Mouse (Mus musculus) stomach, postnatal 0 days (tissue): Measurements from ENCODE around the gene Prps1l1. TPM values are rescaled to one million over a fixed set of nuclear protein-coding genes. Genes with fewer than 3 reads are reported as not detected.

Experiments
- ATAC-seq: fragments of 200-750 bp; cut with Nextera tagmentation; 2 replicates; pipeline ENCODE4 v1.8.0; 2017; ENCODE audit not compliant: low FRiP score, low TSS enrichment
- DNase-seq: peaks from one replicate; pipeline ENCODE4 v3.0.0-alpha.2; 2016; ENCODE audit warnings: low spot score
- H3K27ac ChIP-seq: fragments of 300-500 bp; sonication (generic); replicated peaks from 2 replicates; pipeline ENCODE4 v1.5.1; 2014; ENCODE audit warnings: mild to moderate bottlenecking, control low read depth
- H3K27me3 ChIP-seq: fragments of 300-500 bp; sonication (generic); 2 replicates; pipeline ENCODE4 v1.6.1; 2014; ENCODE audit warnings: low read length; ENCODE audit not compliant: control insufficient read depth, insufficient read depth
- H3K36me3 ChIP-seq: fragments of 300-500 bp; sonication (generic); 2 replicates; pipeline ENCODE4 v1.6.1; 2014; ENCODE audit warnings: low read length, mixed read lengths; ENCODE audit not compliant: control insufficient read depth, insufficient read depth
- H3K4me1 ChIP-seq: fragments of 300-500 bp; sonication (generic); replicated peaks from 2 replicates; pipeline ENCODE4 v1.6.1; 2014; ENCODE audit warnings: antibody characterized with exemption; ENCODE audit not compliant: control insufficient read depth, insufficient read depth
- H3K4me2 ChIP-seq: fragments of 300-500 bp; sonication (generic); replicated peaks from 2 replicates; pipeline ENCODE4 v1.6.1; 2014; ENCODE audit warnings: low read depth, mild to moderate bottlenecking, control low read depth, moderate library complexity
- H3K4me3 ChIP-seq: fragments of 300-500 bp; sonication (generic); 2 replicates; pipeline ENCODE4 v1.5.1; 2014; ENCODE audit warnings: low read depth, low read length, control low read depth
- H3K9ac ChIP-seq: fragments of 300-500 bp; sonication (generic); 2 replicates; pipeline ENCODE4 v1.6.1; 2014; ENCODE audit warnings: mild to moderate bottlenecking, low read length, control low read depth, mixed read lengths
- H3K9me3 ChIP-seq: fragments of 300-500 bp; sonication (generic); 2 replicates; pipeline ENCODE4 v1.6.1; 2016; ENCODE audit warnings: low read length; ENCODE audit not compliant: control insufficient read depth
- CTCF ChIP-seq: IDR thresholded peaks from 2 replicates; pipeline ENCODE4 v1.5.1; 2016; ENCODE audit warnings: antibody characterized with exemption, low read depth, mild to moderate bottlenecking, moderate library complexity
- EP300 ChIP-seq: optimal IDR thresholded peaks from 2 replicates; pipeline ENCODE3; 2016; ENCODE audit warnings: antibody characterized with exemption
- WGBS: fragments of 180-500 bp; shearing (Covaris S2); extraction: QIAGEN DNeasy Blood & Tissue Kit; methylation state at CpG from one replicate; pipeline ENCODE4 v1.1.7; 2014; 5-methylcytosine and 5-hydroxymethylcytosine counted together
- polyA plus RNA-seq: library from polyadenylated mRNA; unstranded; fragments of >200 nt; fragmentation: Nextera tagmentation; extraction: Ambion mirVana; gene quantifications from 2 replicates; pipeline ENCODE4 v1.2.1, GENCODE M21; 2015

The Prps1l1 gene
- polyA plus RNA-seq, 1 experiment from 2014 or later: not detected

DNA sequence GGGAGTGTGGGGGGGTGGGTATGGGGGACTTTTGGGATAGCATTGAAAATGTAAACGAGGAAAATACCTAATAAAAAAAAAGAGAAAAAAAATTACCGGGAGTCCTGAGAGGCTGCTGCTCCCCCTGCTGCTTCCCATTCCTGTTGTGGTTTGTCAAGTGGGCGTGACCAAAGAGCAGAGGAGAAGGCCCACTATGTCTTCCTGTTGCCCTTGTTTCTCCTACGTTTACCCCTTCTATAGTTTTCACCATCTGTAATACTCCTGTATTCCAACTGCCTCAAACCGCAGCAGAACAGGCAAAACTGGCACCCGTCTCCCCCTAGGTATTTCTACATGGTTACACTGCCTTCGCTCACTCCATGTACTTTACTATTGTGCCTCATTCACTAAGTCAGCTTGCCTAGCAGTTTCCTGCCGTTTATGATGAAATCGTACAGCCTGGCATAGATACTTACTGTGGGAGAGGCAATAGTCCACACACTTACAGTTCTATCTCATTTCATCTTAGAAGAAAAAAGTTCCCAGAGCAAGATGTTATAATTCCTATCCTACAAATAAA lies 34.2 kb downstream of the Prps1l1 start:
- WGBS: 77% methylated on average over 9 of the region's 9 CpGs
- Histone ChIP-seq H3K9ac (no peak overlapping the region), H3K27me3 (no peaks in the 10 kb centered on the region), H3K9me3 (no peaks in the 10 kb centered on the region), H3K36me3 (no peaks in the 10 kb centered on the region), H3K4me3 (no peak overlapping the region), H3K27ac (no peak overlapping the region), H3K4me1 (no peaks in the 10 kb centered on the region), H3K4me2 (no peak overlapping the region)
- ATAC-seq (no peak), DNase-seq (no peak)
- TF ChIP-seq EP300 (no peak), CTCF (no peak)

DNA sequence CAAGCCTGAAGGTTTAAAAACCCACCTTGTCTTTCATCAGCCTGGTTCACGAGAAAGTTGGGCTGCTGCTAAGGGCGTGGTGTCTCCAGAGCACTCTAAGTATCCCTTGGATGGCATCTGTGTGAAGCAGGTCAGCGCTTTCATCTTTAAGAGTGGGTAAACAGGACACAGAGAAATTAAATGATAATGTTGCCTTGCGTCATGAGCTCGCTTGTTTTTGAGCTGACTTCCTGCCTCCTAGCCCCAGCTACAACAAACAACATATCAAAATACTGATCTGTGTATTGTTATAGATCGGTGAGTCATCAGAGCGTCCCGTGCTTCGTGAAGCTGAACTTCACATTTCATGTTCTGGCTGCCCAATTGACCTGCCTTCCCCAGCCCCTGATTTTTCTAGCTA lies 36.7 kb downstream of the Prps1l1 start:
- H3K4me1 ChIP-seq: no peaks in the 10 kb centered on the region
- DNase-seq: no peak
- WGBS: 62% methylated on average over 9 of the region's 9 CpGs
- no peak for ATAC-seq
- no peaks in the 10 kb centered on the region for H3K36me3 ChIP-seq
- TF ChIP-seq CTCF (no peak), EP300 (no peak)
- H3K9ac ChIP-seq: no peak overlapping the region
- no peak overlapping the region for H3K27ac ChIP-seq
- H3K9me3 ChIP-seq: no peaks in the 10 kb centered on the region
- no peak overlapping the region for H3K4me3 ChIP-seq
- no peaks in the 10 kb centered on the region for H3K27me3 ChIP-seq
- H3K4me2 ChIP-seq: no peak overlapping the region

DNA sequence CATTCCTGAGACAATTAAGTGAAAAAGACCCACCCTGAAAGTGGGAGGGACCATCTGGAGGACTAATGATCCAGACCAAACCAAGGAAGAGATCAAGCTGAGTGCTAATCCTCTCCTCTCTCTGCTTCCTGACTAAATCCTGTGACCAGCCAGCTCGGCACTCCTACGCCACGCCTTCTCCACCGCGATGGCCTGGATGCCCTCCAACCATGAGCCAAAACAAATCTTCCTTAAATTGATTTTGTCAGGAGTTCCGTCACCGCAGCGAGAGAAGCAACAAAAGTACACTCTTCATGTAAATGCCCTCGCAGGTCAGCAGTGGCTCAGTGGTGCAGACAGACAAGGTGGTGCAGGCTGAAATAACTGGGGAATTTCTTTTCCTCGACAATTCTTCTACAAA lies 37.5 kb downstream of the Prps1l1 start:
- no peaks in the 10 kb centered on the region for H3K9me3 ChIP-seq
- ATAC-seq (no peak), DNase-seq (no peak)
- H3K4me3 ChIP-seq: no peak overlapping the region
- no peak overlapping the region for H3K4me2 ChIP-seq
- H3K4me1 ChIP-seq: no peaks in the 10 kb centered on the region
- no peaks in the 10 kb centered on the region for H3K27me3 ChIP-seq
- no peak overlapping the region for H3K27ac ChIP-seq
- no peaks in the 10 kb centered on the region for H3K36me3 ChIP-seq
- no peak overlapping the region for H3K9ac ChIP-seq
- 51% methylated on average over 10 of the region's 10 CpGs for WGBS
- TF ChIP-seq CTCF: no peak
- no peak for TF ChIP-seq EP300

DNA sequence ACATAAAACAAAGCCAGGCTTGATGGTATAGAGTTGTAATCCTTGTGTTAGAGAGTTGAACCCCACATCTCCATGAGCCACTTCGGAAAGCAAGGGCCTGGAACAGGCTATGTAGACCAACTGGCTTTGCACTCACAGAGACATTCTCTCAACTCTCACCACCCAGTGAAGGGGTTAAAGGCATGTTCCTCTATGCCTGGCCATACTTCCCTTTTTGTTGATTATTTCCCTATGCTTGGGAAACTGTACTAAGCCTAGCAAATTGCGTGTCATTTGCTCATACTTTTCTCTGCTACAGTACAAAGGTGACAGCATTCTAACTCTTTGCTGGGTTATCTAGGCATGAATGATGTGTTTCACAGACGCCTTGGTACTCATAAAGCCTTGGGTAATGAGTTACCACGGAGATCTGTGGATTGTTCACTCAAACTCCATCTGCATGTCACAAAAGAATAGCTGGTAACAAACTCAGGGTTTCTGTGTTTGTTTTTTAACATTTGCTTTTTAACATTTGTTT lies 41.4 kb downstream of the Prps1l1 start:
- no peaks in the 10 kb centered on the region for H3K4me1 ChIP-seq
- no peaks in the 10 kb centered on the region for H3K36me3 ChIP-seq
- no peak overlapping the region for H3K4me3 ChIP-seq
- no peak overlapping the region for H3K27ac ChIP-seq
- TF ChIP-seq EP300 (no peak), CTCF (no peak)
- no peak overlapping the region for H3K4me2 ChIP-seq
- H3K9me3 ChIP-seq: no peaks in the 10 kb centered on the region
- no peaks in the 10 kb centered on the region for H3K27me3 ChIP-seq
- WGBS: 54% methylated on average over 4 of the region's 4 CpGs
- H3K9ac ChIP-seq: no peak overlapping the region
- DNase-seq (no peak), ATAC-seq (no peak)

DNA sequence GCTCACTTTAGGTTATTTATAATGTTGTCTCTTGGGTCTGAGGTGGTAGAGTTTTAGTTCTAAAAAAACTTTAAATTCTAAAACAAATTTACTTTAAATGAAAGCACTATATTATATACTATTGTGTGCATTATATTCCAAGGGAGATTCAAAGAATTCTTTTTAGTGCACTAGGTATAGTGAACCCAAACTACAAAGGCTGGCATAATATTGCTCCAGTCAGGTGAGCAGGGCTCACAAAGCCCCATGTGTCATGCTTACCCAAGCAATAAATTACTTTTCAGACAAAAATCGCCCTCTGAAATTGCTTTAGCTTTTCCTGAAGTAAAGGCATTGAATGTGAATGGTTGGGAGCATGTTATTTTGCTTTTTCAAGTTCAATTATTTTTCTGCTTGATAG lies 43.0 kb downstream of the Prps1l1 start:
- Histone ChIP-seq H3K9ac (no peak overlapping the region), H3K27ac (no peak overlapping the region), H3K4me1 (no peaks in the 10 kb centered on the region), H3K4me2 (no peak overlapping the region), H3K36me3 (no peaks in the 10 kb centered on the region), H3K27me3 (no peaks in the 10 kb centered on the region), H3K4me3 (no peak overlapping the region), H3K9me3 (no peaks in the 10 kb centered on the region)
- ATAC-seq: no peak
- no peak for DNase-seq
- TF ChIP-seq EP300 (no peak), CTCF (no peak)
- 62% methylated on average over 1 of the region's 1 CpGs for WGBS

Other genes starting within 250 kb of the Prps1l1 start
- 1.5 and 1.7 TPM in 2 replicates for gene Hdac9, start 67.7 kb upstream of the Prps1l1 start, polyA plus RNA-seq
- 16.8 and 17.8 TPM in 2 replicates for gene Snx13, start 62.4 kb downstream of the Prps1l1 start, polyA plus RNA-seq